Mouse (Mus musculus) embryonic fibroblast, embryonic 13.5 days (primary cell): ENCODE measurements around the gene Cps1.

Experiments
- CTCF ChIP-seq: IDR thresholded peaks from 2 replicates; pipeline ENCODE4 v1.5.1; 2011; ENCODE audit warnings: mild to moderate bottlenecking, control low read depth, low read length, moderate library complexity, borderline replicate concordance; ENCODE audit not compliant: insufficient read depth
- POLR2A ChIP-seq: IDR thresholded peaks from 2 replicates; pipeline ENCODE4 v1.6.1; 2011; ENCODE audit warnings: low read depth, mild to moderate bottlenecking, control low read depth, low read length, moderate library complexity

DNA sequence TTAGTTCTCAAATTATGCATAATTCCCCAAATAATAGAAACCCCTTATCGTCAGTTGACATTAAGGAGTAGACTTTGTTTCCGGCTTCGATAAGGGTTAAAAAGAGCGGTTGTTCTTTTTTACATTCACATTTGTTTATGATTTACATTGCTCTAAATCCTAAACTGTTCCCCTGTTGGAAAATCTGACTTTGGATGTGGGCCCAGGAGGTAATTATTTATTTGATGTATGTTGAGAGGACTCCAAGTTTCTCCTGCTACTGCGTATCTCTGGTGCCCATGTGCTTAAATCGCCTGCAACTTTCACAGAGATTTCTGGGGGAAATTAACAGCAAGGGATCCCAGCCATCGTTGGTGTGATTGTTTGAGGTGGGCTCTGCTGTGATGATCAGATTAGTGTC, 59.4 kb downstream of the Cps1 start:
- TF ChIP-seq CTCF (no peak), POLR2A (no peak)
